Mouse (Mus musculus): ENCODE data around the gene Espnl.

Espnl gene

GRCm38 (mm10) chr1:91321760-91322438 is at the start of gene Espnl:
Espnl (plus strand) TSS chr1:91322075.
- DNase-seq (ENCODE audit: low spot score in 2 of 2) = no peak

- no peak for DNase-seq (ENCODE audit: low spot score in 2 of 2)
Observed at GRCm38 (mm10) chr1:91272260-91272659, 49.6 kb upstream of the Espnl start.

DNA sequence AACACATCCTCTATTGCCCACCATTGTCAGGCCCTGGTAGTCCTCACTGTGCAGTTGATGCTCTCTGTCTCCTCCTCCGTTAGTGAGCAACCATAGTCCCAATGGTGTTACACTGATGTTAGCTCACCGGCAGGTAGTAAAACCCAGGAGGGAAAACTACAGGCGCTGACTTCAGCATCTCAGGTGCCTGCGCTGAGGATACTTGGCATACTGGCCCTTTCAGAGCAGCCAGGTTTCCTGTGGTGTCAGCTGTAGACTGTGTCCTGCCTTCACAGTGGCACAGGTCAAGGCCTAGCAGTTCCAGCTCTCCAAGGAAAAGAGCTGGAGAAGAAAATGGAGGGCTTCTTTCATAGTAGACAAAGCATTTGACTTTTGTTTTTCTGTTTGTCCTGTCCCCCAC is 45.3 kb upstream of the Espnl start:
- no peak for DNase-seq (ENCODE audit: low spot score in 2 of 2)

DNA sequence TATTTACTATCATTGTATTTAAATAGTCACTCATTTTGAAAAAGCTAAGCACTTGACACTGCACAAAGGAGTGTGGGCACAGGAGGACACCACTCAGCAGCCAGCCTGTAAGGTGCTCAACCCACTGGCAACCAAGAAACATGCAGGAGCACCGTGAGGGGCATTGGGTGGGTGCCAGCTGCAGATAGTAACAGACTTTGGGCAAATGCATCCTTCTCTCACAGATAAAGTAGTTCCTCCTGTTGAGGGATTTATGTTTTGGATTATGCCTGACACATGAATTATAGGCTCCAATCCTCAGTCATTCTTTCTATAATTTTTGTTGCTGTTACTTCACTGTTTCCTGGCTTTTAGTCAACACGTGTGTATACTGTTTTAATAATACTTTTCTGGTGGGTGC is 44.4 kb upstream of the Espnl start:
- DNase-seq (ENCODE audit: low spot score in 2 of 2) = no peak

DNA sequence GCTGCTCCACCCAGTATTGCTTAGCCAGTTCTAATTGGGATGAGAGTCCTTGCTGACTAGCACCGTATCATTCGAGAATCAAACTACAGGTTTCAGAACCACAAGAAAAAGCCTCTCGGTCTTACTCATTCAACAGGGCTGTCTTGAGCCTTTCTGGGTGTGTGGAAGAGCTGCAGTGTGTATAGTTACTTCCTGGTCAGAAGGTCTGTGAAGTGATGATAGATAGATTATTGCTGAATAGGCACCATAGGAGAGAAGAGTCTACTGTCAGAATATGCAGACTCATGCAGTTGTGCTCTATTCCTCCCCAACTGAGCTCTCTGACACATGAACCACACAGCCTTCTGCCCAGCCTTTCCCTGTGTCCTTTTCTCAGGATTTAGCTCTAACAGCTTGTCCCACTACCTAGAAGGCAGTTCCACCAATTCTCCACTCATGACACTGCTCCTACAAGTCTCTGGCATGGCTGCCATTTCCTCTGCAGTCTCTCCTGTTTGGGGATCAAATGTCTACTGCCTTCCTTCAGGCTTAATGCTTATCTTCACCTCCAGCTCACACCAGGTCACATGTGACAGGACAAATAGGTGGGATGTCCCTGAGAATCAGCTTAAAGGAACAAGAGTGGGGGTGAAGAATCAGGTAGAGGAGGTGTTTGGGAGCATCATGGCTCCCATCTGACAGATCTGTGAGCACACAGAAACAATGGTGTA is 43.3 kb upstream of the Espnl start:
- DNase-seq (ENCODE audit: low spot score in 2 of 2) = no peak

DNA sequence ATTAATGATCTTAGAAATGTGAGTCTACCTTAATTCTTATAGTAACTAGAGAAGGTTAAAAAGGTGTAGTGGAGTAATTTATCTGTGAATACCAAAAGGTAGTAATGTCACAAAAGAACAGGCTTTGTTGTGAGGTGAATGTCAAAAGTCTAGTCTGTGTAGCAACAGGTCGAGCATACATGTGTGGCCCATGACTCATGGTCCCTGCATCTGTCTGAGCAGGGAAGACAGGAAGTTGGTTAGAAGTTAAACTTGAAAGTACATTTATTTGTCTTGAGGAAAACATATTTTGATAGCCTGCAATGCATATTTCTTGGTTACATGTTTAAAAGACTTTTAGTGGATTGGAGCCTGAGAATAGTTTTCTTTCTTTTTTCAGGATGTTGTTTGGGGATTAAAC is 42.7 kb upstream of the Espnl start:
- no peak for DNase-seq (ENCODE audit: low spot score in 2 of 2)

GRCm38 (mm10) chr1:91282582-91282981 is 39.3 kb upstream of the Espnl start:
- DNase-seq (ENCODE audit: low spot score in 2 of 2) = no peak

DNA sequence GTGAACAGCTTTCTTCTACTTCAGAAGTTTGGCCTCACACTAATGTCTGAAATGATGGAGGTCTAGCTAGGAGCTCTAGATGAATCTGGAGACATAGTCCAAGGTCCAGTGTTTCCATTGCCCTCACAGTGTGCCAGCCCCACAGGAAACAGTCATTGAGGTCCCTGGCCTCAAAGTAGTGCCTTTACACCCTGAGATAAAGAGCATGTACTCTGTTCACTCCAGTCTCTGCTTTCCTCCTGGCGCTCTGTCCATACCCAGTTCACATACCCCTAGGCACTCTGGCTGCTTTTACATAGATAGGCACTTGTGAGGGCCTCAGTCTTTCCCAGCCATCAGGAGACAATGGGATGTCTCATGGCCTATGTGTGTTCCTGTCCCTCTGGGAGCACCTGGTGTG is 32.5 kb upstream of the Espnl start:
- no peak for DNase-seq (ENCODE audit: low spot score in 2 of 2)

- DNase-seq (ENCODE audit: low spot score in 2 of 2) = no peak
Observed at GRCm38 (mm10) chr1:91292101-91292825, 29.6 kb upstream of the Espnl start.

DNA sequence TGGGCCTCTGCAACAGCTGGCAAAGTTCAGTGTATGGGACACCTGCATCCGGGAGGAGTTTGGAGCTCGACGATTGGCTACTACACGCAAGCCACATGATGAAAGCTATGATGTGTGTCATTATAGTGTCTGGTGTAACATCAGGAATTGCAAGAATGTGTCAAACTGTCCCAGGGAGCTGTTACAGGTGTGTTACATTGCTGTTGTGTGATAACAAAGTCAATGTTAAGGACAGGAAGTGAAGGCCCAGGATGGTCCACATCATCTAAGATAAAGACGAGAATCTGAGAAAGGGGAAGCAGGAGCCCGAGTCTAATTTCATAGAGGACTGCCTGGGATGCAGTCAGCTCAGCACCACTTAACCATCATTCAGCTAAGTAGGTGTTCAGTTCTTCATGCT is 26.3 kb upstream of the Espnl start:
- DNase-seq (ENCODE audit: low spot score in 2 of 2) = no peak

- peak; percentile 87 to 92 for DNase-seq (ENCODE audit: low spot score in 2 of 2)
Observed at GRCm38 (mm10) chr1:91297799-91298744, 23.8 kb upstream of the Espnl start, which contains the start of gene Scly. Scly (plus strand) TSS chr1:91298338.

GRCm38 (mm10) chr1:91299026-91299706 is 22.7 kb upstream of the Espnl start:
- DNase-seq (ENCODE audit: low spot score in 2 of 2) = no peak

DNA sequence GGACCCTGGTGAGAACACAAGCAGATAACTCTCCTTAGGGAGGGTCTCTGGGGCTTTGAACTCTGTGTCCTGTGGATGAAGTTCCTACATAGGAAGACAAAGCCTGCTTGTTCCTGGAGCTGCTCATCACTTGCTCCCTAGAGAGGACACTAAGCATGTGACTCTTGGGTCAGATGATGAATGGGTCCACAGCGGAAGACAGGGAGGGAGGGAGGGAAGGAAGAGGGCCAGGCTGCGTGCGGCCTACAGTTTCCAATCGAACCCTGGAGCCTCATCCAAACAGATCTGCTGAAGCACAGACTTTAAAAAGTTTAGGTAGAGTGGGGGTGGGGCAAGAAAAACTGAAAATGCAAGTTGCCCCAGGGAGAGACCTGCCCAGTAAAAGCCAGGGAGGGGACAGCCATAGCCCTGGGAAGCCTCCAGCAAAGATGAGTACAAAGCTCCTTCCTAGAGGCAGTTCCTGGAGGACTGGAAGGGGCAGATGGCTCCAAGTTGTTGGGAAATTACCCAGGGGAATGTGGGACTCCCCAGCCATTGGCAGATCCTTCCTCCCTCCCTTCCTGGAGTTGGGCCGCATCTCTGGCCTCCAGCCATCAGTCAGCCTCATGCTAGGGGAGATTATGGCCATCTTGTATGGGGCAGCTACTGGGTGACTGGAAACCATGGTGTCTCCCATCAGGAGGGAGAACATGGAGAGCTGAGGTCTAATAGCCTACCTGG is 22.0 kb upstream of the Espnl start:
- no peak for DNase-seq (ENCODE audit: low spot score in 2 of 2)

DNA sequence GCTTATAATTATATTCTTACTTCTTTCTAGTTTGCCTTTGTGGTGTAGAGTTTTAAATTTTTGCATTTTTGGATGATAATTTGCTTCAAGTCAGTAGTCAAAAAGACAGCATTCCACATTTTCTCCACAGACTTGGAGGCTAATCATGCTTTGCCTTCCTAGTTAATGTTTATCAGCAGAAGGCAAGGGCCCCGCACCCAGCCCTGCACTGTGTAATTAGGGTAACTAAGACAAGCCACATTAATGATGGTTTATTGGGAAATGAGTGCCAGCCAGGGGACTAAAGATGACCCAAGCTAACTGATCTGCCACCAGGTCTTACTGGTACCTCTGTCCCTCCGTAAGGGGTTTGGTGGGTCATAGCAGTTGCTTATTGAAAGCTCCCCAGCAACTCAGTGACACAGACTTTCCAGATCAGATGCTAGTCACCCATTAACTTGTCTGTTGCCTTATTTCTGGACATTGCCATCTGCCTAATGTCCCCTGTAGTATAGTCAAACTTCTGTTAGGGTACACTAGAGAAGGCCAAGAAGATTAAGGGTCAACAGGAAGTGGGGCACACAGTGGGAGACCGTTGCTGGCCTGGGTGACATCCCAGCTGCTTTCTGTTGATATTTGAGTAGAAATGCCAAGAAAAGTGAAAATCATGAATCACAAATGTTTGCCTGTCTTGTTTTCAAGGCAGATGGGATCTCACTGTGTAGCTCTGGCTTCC is 20.5 kb upstream of the Espnl start:
- no peak for DNase-seq (ENCODE audit: low spot score in 2 of 2)

- DNase-seq (ENCODE audit: low spot score in 2 of 2) = no peak
Observed at GRCm38 (mm10) chr1:91302021-91302420, 19.9 kb upstream of the Espnl start.

DNA sequence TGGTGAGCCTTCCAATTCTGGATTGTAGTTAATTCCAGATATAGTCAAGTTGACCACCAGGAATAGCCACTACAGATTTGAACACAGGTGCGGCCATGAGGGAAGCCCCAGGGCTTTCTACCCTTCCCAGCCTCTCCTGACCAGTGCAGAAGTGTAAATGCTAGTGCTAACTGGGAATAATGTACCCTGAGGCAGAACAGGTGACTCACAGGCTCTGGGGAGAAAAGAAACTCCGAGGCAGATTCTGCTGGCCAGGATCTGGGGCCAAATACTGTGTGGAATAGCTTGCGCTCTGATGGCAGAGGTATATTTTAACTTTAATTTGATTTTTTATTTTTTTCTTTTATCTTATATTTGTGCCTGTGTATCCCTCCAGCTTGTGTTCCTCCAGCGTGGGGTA is 17.3 kb upstream of the Espnl start:
- DNase-seq (ENCODE audit: low spot score in 2 of 2) = no peak

- no peak for DNase-seq (ENCODE audit: low spot score in 2 of 2)
Observed at GRCm38 (mm10) chr1:91309366-91310085, 12.3 kb upstream of the Espnl start.

DNA sequence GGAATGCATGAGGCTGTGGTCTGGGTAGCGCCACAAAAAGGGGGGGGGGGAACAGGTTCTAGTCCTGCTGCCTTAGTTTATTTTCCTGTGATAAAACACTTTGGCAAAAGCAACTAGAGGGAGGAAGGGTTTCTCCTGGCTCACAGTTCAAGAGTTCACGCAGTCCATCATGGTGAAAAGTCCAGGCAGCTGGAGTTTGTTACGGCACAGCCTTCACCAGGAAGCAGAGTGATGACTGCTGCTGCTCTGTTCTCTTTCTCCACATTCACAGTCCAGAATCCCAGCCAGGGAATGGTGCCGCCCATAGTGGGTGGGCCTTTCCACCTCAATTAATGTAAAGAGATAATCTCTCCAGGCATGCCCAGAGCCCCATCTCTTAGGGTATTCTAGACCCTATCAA is 9.6 kb upstream of the Espnl start:
- DNase-seq (ENCODE audit: low spot score in 2 of 2) = no peak

- DNase-seq (ENCODE audit: low spot score in 2 of 2) = no peak
Observed at GRCm38 (mm10) chr1:91313251-91313650, 8.6 kb upstream of the Espnl start.
